Mouse (Mus musculus) A20 (cell line): ENCODE data around the gene Gng2.

ENCODE experiments used
- DNase-seq: peaks from one replicate; pipeline ENCODE4 v3.0.0-alpha.2; 2011; ENCODE audit warnings: low read depth, low spot score

The Gng2 gene

GRCm38 (mm10) chr14:19860281-19860680, 117.1 kb downstream of the Gng2 start:
- no peak for DNase-seq

DNA sequence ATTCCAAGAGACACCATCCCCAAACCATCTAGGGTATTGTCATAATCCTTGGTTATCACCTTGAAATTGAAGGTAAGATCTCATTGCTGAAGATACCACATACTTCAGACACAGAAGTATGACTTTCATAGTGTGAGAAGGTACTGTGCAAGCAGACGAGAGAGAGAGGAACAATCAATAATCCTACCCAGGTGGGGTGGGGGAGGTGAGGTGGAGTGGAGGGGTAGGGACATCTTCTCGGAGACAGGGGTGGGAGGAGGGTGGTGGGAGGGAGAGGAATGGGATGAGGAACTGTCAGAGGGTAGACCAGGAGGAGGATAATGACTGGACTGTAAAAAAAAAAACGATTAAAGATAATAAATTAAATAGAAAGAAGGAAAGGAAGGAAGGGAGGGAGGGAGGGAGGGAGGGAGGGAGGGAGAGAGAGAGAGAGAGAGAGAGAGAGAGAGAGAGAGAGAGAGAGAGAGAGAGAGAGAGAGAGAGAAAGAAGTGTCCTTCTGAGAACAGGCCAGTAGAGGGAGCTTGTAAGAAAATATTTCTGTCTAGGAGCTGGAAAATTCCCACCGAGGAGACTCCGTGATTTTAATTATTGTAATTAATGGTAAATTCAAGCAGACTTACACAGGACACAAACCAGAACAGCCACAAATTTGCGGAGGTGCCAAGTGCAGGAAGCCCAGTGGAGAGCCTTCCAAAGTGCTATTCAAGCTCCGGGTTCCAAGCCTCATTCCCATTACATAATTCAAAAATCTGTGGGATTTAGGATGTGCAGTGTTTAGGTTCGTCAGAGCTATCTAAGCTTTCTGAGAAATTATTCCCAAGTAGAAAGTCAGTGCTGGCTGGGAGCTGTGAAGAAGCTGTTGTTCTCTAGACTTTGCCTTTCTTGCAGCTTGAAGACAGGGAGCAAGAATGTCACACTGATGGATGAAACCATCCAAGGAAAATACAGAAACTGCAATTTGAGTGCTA, 118.3 kb downstream of the Gng2 start:
- no peak for DNase-seq

DNA sequence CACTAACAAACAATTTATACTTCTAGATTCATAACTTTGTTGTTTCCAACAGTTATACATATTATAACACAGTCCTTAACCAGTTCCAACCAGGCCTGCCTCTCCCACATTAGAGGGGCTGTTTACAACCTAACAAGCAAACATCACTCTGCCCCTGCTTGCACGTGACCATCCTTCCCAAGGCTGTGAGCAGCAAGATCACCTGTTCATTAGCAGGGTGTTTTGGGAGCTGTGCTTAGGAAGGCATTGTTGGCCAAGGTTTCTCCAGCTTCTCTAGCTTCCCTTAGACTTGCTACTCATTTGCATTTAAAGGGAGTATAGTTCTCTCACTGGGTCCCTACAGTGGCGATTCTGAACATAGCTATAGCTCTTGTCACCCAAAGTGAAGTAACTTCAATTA, 119.1 kb downstream of the Gng2 start:
- no peak for DNase-seq

- no peak for DNase-seq
These were observed 124.0 kb downstream of the Gng2 start for GRCm38 (mm10) chr14:19853471-19853870.

GRCm38 (mm10) chr14:19839600-19840332, 137.7 kb downstream of the Gng2 start:
- peak; percentile 76 for DNase-seq

- no peak for DNase-seq
These were observed 141.1 kb downstream of the Gng2 start for GRCm38 (mm10) chr14:19836289-19836688.

DNA sequence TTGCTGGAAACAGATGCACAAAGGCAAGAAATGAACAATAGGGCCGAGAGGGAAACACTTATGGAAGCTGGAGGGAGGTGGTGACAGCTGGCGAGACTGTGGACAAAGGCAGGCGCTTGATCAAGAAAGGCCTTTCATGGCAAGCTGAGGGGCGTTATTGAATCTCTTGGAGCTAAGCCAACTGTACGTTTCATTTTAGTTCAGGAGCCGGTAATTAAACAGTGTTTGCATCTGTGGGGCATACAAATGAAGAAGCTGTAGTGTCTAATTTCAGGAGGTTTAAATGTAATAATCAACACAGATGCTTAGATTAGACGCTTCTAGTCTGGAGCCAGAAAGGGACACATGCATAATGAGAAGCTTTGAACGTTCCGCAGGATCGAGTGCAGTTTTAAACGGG, 151.9 kb downstream of the Gng2 start:
- no peak for DNase-seq

DNA sequence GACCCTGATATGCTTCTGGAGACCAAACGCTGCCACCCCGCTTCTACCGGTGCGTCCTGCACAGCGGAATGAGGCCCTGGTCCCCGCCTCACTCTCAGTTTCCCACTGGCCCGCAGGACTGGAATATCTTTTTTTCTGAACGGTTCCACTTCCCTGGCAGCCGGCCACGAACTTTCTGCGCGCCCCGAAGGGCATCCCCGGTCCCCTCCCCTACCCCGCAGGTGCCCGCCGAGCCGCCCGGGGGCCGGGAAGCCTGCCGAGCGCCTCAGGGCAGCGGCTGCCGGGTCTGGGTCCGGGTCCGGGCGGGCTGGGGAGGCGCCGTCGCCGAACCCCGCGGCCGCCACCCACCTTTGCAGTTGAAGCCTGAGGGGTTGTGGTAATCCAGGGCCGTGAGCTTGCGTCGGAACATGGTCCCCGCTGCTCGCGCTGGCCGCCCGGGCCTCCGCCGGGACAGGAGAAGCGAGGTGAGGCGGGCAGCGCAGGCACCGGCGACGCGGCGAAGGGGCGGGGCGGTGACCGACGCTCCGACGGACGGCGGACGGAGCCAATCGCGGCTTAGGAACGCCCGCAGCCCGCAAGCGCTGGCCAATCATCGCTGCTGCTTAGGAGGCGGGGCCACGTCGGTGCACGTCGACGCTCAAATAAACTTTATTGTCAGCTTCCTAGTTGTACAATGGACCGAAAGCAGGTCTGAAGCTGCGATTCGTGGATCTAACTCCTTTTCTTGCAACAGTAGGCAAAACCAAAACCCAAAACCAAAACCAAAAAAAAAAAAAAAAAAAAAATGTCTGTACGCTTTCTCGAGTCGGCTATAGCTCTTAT, 153.9 kb downstream of the Gng2 start, which contains the start of gene Rtraf:
Gene Rtraf (minus strand): TSS at position 504 of the 822 bp plus-strand sequence.
- peak; percentile 96 for DNase-seq
